Mouse (Mus musculus) embryo, embryonic 9.5 days (tissue): ENCODE data around the gene Agrn.

Experiments
- DNase-seq: peaks from one replicate; pipeline ENCODE4 v3.0.0-alpha.2; 2017; ENCODE audit errors: extremely low spot score

Agrn gene

DNA sequence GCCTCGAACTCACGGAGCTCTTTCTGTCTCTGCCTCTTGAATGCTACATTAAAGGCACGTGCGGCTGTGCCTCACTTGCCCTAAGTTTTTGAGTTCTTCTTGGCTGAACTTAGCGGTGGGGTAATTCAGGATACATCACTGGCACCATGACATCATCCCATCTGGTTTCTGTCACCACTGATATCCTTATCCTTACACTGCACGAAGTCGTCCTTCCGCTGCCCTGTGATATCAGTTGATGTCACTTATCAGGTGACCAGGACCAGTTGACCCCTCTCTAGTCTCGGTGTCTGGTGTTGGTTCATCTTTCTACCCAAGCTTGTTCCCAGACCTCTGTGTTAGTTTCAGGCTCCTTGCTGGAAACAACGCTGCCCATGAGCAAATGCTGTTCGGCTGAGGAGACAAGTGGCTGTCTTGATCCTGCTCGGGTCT is 5.2 kb upstream of the Agrn start:
- DNase-seq, result no peak

DNA sequence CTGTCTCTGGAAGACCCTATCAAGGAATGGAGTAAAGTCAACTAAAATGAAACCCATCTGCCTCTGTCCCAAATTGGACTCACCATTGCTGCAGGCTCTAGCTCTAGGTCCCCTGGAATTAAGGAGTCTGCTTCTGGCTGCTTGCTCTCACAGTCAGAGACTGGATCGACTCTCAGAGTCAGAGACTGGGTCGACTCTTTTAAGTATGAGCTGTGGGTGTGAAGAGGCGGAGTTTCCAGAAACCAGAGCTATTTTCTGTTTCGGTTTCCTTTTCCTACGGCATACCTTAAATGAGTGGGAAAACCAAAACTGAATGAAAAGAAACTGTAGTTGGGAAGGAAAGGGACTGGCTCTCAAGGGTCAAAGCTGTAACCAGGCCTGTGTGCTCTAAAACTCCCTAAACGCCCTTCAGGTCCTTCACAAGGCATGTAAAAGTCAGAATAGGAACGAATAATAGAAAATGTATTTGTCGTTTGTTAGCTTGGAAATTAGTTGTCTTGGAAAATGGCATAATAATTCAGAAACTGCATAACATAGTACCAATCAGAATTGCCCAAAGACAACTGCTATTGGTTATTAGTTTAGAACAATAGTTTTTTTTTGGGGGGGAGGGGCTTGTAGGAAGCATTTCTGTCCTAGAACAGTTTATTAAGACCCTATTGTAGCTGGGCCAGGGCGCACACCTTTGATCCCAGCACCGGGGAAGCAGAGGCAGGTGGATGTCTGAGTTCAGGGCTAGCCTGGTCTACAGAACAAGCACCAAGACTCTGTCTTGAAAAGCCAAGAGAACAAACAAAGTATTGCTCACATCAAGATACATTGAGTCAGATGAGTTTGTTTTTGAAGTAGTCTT is 3.6 kb upstream of the Agrn start, which contains the start of gene Isg15:
TSS of gene Isg15 (minus strand) at position 196 of the 853 bp plus-strand sequence.
- DNase-seq, result no peak

DNA sequence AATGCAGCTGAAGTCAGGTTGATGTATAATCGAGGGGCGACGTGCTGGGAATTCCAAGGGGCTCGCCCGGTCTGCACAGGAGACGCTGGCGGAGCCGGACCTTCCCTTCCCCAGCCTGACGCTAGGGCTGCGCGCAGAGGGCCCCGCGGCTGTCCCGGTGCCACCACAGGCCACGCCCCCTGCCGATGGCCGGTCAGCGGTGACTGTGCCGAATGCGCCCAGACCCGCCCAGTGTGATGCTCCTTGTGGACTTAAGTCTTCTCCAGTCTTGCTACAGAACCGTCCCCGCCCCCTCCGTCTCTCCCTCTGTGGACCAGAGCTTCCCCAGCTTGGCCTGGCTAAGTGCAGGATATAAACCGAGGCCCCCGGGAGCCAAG is 529 bp upstream of the Agrn start:
- peak; percentile 96 for DNase-seq

DNA sequence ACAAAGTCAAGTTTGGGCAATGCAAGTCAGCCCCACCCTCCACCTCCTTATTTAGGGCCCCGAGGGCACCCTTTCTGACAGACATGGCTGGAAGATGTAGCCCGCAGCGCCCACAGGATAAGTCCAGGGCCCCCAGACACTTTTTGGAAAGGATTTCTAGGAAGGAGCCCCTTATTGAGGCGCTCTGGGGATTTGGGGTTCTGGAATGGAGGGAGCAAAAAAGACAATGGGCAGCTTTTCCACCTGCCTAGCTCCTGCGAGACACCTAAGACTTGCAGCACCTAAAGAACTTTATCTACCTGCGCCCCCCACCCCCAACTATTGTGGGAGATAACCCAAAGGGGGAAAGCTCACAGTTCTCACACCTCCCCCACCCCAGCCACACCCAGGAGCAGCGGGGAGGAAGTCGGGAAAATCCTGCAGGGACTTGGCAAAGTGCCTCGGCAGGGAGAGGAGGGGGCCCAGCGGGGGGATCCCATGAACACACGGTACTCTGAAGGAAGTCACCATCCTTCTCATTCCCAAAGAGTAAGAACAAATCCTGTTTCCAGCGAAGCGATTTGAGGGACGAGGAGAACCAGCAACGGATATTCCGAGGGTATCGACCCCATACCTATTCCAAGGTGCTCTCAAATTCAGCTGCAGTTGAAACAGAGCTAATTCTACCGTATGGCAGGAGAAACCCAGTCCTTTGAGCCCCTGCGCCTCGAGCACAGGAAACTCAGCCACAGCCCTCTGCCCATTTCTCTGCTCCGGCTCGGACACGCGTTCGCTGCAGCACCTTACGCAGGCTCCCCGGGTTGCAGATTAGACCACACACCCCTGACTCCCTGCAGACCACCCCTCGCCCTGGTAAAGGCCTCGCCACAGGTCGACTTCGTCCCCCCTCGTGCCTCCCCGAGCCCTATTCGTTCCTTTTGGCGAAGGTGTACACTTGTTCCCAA is 1.1 kb downstream of the Agrn start:
- peak; percentile 57 for DNase-seq

DNA sequence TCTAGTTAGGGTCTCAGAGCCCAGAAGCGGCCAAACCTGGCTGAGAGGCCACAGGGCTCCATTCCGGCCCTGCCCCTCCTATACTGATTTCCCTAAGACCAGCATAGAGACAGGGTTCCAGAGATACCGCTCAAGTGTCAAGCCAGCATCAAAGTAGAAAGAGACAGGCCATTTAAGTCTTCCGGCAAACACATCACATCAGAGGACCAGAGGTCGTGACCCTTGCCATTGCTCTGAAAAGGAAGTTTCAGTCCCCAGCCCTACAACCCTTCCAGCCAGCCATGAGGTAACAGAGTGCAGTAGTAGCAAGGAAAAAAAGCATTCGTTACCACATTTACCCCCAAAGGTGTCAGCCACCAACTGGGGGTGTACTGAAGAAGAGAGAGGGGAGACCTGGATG is 2.9 kb downstream of the Agrn start:
- DNase-seq, result peak; percentile 60

DNA sequence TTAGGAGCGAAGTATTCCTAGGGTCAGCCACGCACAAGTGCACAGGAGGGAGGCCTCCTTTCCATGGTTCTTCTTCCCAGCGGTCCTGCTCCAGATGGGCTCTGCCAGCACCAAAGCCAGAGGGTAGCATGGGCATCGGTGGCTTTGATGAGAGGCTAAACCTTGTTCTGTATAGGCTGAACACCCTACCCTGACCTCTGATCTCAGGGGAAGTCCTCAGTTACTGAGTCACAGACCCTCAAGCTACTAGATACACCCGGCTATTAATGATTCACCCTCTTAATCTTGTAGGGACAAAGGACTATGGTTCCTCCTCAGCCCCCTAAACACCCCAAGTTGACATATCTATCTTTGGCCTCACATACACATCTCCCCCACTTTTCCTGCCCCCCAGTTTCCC is 3.4 kb downstream of the Agrn start:
- DNase-seq, result no peak

DNA sequence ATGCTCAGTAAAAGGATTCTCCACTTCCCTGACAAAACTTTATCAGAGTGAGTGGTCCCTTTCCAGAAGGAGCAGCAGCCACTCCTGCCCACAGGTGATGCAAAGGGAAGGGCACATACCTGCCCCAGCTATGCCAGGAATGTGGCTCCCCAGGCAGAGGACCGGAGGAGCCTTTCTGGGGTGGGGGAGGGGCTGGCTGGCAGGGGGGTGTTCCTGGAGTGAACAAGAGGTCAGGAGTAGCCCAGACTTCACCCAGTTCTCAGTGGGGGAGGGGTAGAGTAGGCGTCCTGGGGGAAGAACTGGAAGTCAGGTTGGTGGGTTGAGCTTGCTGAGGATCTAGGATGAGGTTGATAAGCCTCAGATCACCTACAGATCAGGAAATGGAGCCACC is 4.1 kb downstream of the Agrn start:
- peak; percentile 48 for DNase-seq

DNA sequence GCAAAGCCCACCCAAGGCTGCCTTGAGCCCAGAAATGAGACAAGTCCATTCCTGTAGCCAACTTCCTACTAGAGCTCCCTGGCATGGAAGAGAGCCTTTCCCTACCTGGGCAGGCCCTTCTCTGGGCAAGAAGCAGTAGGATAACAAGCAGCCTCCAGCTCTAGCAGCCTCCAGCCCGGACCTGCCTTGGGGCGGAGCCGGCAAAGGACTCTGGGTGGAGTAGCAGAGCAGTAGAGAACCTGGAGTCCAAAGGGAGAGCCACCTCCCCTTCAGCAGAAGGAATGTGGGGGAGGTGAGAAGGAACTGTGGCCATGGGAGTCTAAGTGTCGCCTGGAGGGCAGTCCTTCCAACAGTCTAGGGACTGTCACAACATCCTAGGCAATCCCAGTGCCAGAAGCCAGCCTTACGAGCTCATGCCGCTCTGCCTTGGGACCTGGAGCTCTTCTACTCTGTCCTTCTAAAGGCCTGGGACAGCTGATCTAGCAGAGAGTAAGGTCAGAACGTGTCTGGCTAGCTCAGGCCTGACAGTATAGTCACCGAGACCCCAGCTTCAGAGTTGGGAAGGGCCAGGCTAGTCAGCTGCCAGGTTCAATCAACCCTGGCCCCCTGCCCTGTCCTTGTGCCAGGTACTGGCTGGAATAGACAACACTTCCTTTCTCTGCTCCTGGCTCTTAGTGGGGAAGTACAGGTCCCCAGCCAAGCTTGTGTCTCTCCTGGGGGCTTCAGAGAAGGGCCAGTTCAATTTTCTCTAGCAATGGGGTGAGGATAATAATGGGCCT is 4.7 kb downstream of the Agrn start:
- no peak for DNase-seq

DNA sequence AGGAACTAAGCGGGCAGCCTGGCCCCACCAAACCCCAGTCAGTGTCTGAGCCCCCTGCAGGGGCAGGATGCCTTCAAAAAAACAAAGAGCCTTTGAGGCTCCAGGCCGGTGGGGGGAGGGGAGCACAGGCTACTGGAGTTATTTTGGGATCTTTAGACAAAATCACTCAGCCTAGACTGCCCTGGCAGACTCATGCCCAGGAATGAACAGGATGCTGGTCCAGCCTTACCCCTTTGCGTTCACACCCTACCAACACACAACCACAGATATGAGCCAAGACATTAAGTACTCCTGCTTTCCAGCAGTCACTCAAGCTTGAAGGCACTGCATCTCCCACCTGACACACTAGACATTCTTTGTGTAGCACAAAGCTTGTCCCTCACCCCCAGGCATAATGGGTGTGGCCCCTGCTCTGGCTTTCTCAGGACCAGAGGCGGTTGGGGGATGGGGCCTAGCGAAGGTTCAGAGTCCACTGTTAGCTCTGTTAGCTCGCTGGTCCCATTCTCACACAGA is 8.4 kb downstream of the Agrn start:
- DNase-seq, result peak; percentile 65

DNA sequence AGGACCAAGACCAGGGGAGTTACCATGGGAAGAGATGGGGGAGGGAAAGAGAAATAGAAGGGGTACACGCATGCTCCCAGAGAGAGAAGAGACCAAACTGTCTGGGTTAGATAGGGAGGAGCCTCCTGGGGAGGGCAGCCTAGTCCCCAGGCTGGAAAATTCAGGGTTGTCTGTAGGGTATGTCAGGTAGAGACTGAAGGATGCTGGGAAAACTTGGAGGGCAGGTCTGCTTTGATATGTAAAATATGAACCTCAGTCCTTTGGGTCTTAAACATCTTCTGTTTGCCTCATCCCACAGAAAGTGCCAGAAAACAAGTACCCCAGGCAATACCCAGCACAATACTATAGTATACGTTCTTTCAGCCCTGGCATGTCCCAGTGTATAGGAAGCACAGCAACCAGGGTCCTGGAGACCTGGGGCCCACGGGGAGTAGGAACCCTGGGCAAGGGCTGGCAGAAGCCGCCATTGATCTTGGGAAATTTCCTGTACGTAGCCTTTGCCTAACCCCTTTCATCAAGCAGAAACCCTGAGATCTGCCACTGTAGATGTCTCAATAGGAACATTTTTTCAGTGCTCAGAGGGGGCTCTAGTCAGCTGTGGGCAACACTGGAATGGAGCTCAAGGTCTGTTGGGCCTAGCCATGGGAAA is 9.0 kb downstream of the Agrn start:
- DNase-seq, result no peak

DNA sequence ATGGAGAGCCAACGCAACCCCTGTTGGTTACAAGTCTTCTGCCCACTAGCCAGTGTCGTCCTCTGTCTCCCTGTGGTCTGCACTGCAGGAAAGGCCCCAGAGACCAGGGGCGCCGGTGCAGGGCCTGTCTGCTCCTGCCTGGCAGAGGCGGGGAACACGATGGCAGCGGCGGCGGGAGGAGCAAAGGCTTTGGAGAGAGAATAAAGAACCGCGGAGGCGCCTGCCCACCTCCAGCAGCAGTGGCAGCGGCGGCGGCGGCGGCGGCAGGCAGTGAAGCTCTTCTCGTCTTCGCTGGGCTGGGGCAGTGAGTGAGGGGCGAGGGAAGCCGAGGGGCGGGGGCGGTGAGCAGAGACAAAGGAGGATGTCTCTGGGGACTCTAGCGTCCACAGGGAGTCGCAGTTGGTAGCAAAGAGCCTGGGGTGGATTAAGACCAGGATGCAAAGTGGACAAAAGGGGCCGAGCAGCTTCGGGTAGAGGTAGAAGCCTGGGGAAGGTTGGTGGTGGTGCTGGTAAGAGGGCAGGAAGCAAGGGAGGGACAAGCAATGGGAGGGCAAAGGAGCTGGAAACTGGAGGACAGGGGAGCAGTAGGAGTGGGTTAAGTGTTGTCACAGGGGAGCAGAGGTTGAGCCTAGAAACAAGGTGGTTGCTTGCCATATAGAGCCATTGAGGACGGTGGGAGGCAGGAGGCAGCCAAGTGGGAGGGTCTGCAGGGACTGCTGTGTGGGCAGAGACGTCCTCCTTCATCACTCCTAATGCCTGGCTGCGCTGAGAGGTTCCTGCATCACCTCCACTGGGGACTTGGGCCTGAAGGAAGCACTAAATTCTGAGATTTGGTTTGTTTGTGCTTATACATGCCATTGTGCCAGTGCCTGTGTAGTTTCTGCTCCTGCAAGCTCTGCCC is 11.1 kb downstream of the Agrn start:
- DNase-seq, result peak; percentile 72

DNA sequence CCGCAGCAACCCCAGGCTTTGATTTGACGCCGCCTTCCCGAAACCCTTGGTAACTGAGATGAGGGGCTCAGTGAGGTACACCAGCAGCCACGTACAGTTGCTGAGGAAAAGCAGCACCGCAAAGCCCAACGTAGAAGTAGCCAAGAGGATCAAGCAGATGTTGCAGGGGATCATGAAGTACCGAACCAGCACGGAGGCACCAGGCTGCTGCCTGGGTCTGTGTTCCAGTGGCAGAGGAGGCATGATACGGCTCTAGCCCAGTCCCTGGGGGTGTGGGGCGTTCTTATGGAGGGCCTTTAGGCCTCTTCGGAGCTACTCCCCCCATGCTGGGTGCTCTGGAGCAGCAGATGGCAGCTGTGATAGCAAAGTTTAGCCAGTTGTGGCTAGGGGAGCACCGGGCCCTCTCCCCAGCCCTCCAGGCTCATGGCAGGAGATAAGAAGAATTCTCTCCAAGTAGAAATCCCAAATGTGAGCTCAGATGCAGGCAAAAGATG is 11.8 kb downstream of the Agrn start:
- no peak for DNase-seq

DNA sequence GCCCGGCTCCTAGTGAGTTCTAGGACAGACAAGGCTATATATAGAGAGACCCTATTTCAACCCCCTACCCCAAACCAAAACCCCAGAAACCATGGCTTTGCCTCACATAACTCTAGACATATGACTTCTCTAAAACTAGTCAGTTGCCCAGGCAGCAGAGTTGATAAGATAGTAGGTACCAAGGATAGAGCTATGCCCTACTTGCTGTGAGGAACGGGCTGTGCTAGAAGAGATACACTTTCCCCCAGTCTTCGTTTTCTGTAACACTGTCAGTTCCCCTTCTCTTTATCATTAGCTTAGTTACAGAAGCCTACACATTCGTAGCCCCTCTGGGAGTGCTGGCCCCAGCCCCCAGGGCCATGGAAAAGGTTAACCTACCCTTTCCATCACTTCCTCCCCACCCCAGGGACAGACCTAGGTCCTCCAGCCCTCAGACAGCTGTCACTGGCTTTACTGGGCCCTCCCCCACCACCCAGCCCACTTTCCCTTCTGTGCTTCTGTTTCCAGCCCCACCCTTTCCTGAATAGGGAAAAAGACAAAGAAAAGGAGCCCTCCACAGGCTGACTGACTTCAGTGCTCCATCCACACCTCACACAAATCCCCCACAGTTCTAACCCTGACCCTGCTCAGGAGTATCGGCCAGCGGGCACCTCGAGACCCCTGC is 12.9 kb downstream of the Agrn start:
- no peak for DNase-seq

DNA sequence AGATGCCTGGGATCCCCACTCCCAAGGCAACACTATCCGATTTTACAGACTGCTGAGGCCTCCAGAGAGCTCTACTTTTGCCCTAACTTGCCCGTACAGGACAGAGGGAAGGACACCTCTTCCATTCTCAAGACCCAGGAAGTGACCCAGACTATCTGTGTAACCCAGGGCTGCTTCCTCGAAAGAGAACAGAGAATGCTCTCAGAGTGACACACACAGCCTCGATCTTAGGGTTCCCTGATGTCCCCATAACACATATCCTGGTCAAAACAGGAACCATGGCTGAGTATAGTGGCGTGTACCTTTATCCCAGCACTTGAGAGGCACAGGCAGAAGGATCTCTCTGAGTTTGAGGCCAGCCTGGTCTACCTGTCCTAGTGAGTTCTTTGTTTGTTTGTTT is 13.5 kb downstream of the Agrn start:
- DNase-seq, result no peak

DNA sequence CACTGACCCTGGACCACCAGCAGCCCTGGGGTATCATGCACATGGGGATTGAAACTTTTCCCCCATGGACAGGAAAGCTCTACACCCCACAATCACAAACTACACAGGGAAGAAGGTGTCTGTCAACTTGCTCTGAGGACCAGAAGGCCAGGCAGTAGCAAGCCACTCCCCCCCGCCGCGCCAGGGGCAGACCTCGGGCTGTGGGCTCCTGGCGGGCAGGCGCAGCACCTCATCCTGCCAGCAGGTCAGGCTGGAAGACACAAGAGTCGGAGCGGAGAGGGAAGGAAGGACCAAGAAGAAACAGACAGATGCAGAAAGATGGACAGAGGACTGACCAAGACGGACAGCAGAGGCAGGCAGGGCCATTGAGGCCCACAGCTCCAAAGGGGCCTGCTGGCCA is 19.7 kb downstream of the Agrn start:
- DNase-seq, result no peak

DNA sequence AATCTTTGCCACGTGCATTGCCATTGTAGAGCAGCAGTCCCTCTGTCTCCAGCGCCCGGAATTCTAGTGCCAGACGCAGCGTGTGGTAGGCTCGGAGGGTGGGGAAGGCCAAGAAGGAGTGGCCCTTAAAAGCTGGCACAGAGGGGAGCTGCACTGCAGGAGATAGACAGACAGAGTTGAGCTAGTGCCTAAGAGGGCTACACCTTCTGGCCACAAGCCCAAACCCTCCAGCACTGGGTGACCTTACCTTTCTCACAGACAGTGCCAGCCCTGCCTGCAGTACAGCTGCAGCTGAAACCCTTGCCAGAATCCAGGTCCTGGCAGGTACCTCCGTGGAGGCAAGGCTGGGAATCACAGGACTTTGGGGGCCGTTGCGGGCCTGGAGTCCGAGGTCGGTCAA is 25.5 kb downstream of the Agrn start:
- no peak for DNase-seq

DNA sequence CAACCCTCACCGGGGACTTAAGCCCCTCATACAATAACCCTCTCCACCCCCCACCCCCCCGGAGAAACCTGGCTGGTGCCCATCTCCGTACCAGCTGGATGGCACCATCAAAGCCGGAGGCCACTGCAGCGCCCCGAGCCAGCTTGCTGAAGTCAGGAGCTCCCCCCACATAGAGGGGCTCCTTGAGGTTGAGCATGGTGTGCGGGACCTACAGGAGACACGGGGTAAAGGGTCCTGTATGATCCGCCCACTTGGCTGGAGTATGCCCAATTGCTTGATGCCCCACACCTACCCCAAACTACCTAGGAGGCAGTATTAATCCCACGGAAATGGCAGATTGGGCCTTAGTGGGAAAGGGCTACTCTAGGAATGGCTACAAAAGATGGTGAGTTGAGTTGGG is 28.2 kb downstream of the Agrn start:
- no peak for DNase-seq

DNA sequence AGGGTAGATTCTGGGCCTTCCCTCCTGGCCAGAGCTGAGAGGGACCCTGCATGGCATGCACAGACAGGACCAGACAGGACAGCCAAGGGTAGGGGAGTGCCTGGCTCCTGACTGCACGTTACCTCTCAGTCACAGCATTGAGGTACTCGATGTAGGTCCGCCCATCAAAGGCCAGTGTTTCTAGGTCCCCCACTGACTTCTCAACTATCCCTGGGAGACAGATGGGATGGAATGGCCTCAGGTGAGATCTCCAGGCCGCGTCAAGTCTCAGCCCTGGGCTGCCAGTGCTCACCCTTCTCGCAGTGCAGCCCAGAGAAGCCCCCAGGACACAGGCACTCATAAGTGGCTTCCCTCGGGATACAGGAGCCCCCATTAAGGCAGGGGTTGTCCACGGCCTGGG is 28.7 kb downstream of the Agrn start:
- no peak for DNase-seq

DNA sequence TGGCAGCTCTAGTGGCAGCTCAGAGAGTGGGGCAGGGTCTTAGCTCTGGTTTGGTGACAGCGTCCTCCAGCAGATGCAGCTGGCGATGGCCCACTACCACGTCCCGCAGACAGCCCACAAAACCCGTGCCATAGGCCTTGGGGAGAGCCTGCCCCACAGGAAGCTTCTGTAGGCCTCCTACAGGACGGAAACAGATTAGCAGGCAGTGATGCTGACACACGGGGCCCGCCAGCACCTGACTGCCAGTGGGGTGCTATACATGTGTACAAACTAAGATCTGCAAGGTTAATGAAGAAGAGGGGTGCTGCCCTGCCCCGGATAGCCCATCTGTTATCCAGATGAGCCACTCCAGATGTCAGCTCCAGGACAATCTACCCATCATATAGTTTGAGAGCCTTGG is 30.8 kb downstream of the Agrn start:
- no peak for DNase-seq

DNA sequence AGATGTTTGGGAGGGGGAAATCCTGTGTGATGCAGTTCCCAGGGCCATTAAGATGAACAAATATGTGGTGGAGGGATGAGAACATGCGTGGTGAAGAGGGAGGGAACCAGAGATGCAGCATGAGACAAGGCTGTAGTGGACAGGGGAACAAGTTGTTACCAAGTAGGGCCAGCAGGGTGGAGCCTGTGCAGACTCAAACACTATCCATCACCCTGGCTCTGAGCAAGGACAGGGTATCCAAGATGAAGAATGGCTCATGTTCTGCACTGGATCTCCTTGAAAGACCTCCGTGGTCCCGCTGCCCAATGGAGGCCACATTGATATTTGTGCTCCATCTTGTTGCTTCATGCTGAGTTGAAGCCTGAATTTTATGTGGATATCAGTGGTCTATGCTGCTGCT is 42.5 kb downstream of the Agrn start:
- DNase-seq, result no peak
